Mouse (Mus musculus) heart, postnatal 10 days (tissue): Measurements from ENCODE around the gene Shld2. TPM values are rescaled to one million over a fixed set of nuclear protein-coding genes. Genes with fewer than 3 reads are reported as not detected.

Experiments
- DNase-seq, 2 experiments: peaks; one replicate each; pipeline ENCODE4 v3.0.0; 2021
- intact Hi-C: fragments of 180-260 bp; cut with DNase I; formaldehyde crosslinking; loops from one replicate; pipeline ENCODE4 v1.15.1; 2025
- total RNA-seq, 2 experiments: library from RNA; stranded (reverse); gene quantifications; 2 replicates each; pipeline ENCODE4 v1.2.3; 2021

Gene Shld2
- total RNA-seq, 2 experiments from 2014 or later: 7.4 to 7.7 TPM

DNA sequence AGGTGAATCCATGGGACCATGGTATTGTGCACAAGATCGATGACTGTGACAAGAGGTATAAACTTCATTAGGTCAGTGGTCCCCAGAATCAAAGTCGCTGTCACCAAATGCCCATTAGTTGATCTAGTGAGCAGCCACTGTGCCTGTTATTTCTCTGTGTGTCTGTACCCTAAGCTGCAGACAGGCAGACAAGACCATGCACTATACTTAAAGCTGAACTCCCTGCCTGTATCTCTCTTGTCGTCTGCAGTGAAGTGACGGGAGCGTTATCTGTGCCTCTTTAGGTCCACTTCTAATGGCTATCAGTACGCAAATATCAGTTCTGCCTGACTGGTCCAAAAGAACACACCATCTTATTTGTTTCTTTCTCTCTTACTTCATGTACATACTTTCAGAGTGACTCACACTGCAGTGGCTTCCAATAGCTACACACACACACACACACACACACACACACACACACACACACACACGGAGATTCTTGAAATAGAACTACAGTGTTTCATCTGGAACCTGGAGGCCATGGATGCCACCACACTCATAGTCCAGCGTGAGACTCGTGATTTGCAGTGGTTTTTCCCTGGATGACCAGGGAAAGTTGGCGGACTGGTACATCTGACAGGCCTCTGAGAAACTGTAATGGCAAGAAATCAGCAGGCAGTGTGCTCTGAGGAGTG lies 81.3 kb downstream of the Shld2 start:
- intact Hi-C loops: no loop called here
- peak; percentile 39 to 47 for DNase-seq

DNA sequence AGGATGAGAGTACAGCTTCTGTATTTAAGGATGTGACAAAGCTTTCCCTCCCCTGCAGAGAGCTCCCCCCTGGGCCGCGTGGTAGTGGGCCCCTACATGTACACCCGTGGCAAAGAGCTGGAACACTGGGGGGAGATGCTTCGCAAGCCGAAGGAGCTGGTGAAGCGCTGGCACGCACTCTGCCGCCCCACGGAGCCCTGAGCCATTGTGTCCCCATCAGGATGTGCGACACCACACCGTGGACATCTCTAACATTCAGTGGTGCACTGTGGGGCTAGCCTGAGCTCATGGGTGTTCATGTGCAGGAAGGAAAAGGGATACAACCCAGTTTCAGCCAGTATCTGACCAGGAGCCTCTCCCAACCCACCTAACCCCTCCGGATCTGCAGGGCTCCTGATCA lies 82.3 kb downstream of the Shld2 start:
- DNase-seq: no peak
- intact Hi-C loops: no loop called here

DNA sequence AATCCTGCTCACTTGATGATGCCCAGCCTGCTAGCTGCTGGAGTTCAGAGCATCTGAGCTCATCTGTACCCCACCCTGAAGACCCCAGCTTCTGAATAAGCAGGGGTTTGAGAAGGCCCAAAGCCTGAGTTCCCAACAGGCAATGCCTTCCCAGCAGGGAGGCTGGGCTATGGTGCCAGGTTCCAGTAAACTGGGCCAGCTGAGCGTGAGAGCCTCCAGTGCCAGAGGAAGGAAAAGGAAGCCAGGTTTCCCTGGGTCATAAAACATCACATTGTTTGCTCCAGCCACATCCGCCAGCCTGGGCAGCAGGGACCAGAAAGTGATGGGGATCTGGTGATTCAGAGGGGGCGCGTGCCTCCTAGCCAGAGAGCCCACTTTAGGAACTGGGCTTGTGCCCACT lies 83.7 kb downstream of the Shld2 start:
- intact Hi-C loops: no loop called here
- DNase-seq: no peak

DNA sequence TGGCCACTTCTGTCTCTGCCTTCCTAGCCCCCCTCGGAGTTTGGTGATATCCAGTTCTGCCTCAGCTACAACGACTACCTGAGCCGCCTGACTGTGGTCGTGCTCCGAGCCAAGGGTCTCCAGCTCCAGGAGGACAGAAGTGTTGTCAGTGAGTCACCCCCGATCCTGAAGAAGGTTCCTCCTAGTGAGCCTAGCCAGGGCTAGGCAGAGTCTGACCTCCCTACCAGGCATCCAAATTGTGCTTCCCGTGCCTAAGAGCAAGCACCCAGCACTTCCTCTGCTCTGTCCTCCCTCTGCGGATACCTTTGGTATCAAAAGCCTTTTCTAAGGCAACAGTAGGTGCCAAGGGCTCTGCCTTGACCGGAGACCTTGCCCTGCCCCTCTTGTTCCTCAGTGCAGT lies 84.3 kb downstream of the Shld2 start:
- DNase-seq: no peak
- intact Hi-C loops: no loop called here

DNA sequence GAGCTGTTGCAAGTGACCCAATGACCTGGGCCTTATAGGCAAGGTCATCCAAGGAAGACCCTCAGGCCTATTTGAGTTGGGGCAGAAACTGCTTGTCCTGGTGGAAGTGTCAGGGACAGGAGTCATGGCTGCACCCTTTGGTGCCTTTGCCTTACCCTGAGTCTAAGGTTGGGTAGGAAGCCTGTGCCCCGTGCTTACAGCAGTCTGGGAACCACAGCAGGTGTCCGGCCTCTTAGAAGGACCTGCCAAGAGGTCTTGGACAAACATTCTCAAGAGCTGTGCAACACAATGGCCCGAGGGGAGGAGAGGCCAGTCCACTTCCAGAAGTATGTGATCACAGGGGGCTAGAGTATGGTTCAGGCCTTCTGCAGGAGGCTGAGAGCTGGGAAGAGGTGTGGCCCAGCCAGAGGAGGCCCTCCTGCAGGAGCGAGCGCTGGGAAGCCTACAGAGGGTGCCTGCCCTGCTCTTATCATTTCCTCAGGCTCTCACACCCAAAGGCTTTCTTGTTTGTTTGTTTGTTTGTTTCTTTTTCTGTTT lies 86.9 kb downstream of the Shld2 start:
- intact Hi-C loops: no loop called here
- DNase-seq: no peak

DNA sequence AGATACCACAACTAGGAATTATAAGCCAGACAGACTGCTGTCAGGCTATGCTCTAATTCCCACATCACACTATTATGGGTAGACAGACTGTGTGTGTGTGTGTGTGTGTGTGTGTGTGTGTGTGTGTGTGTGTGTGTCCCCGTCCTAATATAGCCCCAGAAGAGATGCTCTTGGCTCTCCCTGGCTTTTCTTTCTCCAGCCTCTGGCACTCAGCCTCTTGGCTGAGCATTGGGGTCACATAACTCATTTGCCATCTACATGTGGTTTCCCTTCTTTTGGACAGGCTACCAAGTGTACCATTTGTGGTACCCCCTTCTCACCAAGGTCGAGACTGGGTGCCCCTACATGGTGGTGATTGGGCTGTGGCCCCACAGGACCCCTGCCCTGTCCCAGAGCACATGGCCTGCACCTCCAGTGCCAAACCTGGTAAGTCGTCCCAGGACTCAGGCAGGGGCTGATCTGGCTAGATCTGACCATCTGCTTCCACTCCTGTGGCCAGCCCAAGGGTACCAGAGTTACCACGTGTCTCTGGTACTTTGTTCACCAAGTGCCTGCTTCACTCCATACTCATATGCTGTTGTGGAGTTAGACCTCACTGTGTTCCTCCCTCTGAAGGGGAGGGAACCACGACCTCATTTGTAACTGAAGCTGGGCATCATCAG lies 88.7 kb downstream of the Shld2 start:
- peak; percentile 29 to 41 for DNase-seq
- intact Hi-C loops: no loop called here

DNA sequence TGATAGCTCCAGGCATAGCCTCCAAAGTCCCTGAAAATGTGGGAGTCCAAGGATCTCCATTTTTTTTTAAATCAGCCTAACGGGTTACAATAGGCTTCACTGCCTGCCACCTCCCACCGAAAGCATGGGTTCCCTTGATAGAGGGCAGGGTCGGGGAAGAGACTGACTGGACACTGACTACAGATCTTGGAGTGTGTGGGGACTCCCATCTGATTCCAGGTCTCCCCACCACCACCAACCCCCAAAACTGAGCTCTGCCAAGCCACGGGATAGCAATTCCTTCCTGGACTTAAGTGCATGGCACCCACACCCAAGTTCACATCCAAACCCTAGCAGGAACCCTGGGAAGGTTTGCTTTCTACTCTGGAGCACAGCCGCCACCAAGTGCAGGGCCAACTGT lies 89.9 kb downstream of the Shld2 start:
- intact Hi-C loops: no loop called here
- no peak for DNase-seq

DNA sequence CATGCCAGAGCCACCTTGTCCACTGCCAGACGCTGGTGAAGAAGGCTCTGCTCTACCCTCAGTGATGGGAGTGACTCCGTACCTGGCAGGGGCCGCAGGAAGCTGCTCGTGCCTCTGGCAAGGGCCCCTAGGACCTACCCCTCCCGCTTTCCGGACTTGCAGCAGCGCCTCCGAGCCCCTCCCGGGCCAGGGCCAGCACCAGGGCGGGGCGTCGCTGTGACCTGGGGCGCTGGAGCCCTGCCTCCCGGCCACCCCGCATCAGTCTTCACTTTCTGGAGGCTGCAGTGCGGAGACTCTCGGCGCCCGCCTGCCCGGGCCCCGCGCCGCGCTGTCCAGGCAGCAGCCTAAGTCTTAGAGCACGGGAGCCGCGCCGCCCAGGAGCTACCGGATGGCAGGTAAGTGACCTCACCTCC lies 90.5 kb downstream of the Shld2 start:
- DNase-seq: no peak
- intact Hi-C loops: no loop called here

DNA sequence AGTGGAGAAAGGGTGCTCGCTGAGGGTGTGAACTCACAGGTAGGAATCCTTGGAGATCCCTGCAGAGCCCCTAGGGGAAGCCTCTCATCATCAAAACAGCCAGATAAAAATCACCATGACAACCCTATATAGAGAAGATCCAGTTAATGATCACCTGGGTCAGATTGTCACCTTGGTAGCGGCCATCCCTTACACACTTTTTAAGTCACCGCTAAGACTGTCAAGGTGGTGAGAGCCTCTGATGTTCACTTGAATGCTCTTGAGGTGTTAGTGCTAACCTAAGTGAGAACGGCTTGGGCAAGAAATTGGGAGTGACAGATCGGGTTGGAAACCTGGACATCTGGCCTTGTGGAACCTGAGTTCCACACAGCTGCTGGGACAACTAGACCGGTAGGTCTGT lies 91.0 kb downstream of the Shld2 start, which contains the start of gene Syt15:
Syt15 (plus strand) TSS at position 301 of the 400 bp plus-strand sequence.
- intact Hi-C loops: no loop called here
- no peak for DNase-seq

DNA sequence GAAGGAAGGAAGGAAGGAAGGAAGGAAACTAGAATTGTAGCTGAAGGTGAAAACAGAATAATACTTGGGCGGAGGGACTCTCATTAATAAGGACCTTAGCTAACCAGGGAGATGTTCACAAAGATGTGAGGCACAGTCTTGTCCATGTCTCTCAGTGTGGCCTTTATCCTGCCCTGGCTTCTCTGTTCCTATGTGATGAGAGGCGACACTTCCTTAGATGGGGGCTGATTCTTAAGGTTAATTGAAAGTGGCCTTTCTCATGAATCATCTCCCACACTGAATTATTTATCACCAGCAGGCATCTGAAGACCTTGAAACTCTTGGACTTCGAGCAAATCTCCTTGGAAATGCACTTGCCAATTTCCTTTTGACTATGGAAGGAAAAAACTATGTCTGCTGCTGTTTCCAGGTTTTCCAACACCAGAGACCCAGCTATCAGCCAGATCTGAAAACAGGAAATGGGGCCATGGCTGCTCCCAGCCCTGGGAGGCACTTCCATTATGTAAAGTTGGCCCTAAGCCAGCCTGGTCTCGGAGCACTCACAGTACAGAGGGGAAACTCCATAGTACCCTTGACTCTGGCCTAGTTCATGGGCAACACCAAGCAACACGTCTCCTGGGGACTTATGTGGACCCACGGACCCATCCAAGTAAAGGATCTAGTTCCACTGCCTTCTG lies 94.7 kb downstream of the Shld2 start:
- DNase-seq: peak; percentile 18 to 39
- intact Hi-C loops: no loop called here

DNA sequence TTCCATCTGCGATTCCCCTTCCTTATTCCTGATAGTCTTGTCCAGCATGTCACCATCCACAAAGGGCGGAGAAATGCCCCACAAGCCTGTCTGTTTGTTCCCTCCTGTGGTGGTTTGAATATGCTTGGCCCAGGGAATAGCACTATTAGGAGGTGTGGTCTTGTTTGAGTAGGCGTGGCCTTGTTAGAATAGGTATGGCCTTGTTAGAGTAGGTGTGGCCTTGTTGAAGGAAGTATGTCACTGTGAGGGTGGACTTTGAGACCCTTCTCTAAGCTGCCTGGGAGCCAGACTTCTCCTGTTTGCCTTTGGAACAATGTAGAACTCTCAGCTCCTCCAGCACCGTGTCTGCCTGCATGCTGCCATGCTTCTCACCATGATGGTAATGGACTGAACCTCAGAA lies 100.4 kb downstream of the Shld2 start:
- DNase-seq: no peak
- intact Hi-C loops: loop anchor here (2.0 kb wide), 1 partner anchor 129 kb away; no protein-coding TSS in a partner anchor

DNA sequence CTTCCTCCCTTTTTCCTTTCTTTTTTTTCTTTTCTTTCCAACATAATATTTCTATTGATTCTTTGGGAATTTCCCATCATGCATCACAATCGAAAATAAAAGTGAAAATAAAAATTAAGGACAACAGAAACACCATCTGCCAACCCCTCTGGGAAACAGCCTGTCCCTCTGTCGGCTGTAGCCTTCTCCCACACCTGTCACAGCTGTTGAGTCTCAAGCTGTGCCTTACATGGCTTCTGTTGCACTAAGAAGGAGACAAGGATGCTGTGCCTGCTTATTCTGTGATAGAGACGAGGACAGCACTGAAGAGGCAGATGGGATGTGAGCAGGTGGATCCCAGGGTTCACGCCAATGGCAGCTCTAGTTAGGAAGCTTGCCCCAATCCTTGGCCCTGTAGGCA lies 101.2 kb downstream of the Shld2 start:
- intact Hi-C loops: loop anchor here (2.0 kb wide), 1 partner anchor 128 kb away; no protein-coding TSS in a partner anchor
- no peak for DNase-seq

DNA sequence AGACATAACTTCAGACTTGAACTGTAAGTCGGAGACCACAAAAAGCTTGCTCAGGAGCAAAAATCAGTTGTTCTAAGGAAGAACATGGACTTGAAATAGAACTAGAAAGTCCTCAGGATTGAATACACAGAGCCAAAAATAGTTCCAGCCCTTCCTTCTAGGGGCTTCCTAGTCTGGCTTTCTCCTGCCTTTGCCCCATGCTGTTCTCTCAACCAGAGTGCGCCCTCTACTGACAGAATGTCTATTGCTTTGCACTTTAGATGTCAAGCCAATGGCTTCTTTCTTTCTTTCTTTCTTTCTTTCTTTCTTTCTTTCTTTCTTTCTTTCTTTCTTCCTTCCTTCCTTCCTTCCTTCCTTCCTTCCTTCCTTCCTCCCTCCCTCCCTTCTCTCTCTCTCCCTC lies 101.6 kb downstream of the Shld2 start:
- intact Hi-C loops: loop anchor here (2.0 kb wide), 1 partner anchor 128 kb away; no protein-coding TSS in a partner anchor
- DNase-seq: peak; percentile 55 to 76

DNA sequence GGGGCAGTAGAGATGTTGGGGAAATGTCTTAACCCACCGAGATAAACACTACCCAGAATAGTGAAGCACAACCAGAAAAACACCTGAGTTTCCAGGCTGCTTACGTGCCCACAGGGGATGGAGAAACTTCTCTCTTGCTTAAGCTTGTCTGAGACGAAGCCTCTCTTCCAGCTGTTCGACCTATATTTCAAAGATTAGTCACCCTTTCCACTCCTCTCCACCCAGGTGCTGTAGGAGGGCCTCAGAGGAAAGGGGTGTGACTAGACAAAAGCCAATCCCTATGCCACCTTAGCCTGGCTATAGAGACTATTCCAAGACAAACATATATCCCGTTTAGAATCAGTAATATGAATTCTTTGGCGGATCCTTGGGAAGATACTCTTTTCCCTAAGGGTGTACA lies 102.3 kb downstream of the Shld2 start:
- no peak for DNase-seq
- intact Hi-C loops: loop anchor here (2.0 kb wide), 1 partner anchor 127 kb away; no protein-coding TSS in a partner anchor

DNA sequence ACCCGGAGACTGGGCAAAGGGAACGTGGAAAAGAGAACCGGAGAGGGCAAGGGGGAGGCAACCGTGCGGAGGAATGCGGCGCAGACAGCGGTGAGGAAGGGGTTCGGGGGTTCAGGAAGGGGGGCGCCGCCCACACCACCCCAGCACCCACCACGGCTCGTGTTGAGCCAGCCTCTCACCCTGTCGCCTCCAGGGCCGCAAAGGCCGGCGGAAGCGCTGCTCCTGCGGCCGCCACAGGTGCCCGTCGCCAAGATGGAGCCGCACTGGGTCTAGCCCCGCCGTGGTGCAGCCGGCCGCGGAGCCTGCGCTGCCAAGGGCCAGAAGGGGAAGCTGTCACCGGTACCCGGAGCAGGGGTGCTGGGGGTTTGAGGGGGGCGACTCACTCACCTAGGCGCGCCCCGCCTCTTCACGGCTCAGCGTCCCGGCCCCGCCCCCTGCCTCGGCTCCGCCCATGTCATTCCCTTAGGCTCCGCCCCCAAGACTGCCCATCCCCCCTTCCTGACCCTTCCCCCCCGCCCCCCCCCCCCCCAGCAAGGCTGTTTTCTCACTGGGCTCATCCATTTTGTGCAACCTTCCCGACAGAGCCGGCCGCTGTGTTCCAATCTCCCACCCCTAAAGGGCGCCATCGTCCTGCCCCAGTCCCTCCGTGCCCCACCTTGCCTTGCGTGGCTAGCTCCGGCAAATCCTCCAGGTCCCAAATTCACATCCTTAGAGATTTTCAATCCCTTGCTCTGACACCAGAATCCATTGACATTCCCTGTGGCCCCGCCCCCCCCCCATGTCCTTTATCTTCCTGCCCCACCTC lies 108.9 kb downstream of the Shld2 start, which contains the start of gene Gprin2:
Gprin2 (minus strand) TSS at position 423 of the 805 bp plus-strand sequence.
- intact Hi-C loops: no loop called here
- DNase-seq: peak; percentile 16 to 25

DNA sequence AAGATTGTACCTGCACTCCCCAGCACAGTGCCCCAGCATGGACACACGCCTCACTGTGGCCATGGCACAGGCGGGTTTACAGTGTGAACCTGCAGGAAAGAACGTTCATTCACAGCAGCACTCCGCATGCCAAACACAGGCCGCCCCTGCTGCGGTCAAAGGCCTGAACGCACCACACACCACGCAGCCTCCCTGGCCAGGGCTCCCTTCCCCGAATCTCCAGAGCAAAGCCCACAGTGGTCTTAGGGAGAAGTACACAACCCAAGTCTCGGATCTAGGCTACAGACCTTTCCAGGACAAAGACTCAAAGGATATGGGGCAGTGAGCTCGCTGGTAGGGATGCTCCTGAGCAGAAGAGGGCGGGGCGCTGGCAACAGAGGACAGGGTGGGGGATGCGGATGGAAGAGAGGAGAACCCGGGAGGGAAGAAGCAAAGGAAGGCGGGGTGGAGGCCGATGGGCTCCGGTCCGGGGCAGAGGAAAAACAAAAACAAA lies 109.5 kb downstream of the Shld2 start:
- intact Hi-C loops: no loop called here
- peak; percentile 32 to 53 for DNase-seq

DNA sequence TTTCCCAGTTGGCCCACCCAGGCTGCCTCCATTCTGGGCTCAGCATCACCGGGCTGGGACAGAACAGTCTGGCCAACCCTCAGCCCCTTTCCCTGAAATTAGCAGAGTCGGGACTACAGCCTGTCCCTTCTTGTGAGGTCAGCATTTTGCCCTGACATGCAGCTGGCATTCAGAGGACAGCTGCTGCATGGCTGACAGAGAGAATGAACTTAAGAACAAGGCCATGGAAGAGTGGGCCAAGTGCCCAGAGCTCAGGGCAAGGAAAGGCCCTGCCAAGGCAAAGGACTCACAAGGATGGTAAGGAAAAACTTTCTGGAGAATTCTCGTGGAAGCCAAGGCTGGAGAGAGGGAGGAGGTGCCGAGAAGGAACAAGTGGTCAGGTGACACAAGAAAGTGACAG lies 113.6 kb downstream of the Shld2 start:
- intact Hi-C loops: no loop called here
- no peak for DNase-seq

DNA sequence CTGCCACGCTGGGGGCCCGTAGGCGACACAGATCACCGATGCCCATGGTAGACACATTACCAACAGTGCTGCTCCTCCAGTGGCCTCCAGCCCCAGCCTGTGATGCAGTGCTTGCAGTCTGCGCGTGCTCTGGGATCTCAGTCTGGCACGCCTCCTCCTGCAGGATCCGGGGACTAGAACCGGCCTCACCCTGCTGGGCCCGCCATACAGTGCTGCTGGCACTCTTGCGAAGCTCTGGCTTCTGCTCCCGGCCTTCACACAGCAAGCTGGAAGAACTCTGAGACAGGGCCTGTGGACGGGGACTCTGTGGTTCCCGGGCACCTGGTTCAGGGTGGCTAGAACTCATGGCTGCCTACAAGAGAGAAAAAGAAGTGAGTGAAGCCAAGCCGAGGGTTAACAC lies 114.8 kb downstream of the Shld2 start:
- DNase-seq: no peak
- intact Hi-C loops: no loop called here

DNA sequence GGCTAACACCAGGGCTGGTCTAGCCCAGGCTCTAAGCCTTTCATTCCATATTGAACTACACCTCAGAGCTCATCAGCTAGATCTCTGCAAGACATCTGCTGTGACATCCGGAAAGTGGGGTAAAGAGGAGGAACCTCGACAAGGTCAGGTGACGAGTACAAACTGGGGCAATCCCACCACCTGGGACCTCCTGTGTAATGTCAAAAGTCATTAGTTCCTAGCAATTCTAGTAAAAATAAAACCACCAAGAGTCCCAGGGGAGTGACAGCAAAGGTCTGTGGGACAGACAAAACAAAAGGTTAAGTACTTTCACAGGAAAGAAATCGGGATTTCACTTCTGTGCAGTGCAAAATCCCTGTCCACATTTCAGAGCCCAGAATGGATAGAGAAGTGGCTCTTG lies 116.4 kb downstream of the Shld2 start:
- intact Hi-C loops: no loop called here
- DNase-seq: no peak

DNA sequence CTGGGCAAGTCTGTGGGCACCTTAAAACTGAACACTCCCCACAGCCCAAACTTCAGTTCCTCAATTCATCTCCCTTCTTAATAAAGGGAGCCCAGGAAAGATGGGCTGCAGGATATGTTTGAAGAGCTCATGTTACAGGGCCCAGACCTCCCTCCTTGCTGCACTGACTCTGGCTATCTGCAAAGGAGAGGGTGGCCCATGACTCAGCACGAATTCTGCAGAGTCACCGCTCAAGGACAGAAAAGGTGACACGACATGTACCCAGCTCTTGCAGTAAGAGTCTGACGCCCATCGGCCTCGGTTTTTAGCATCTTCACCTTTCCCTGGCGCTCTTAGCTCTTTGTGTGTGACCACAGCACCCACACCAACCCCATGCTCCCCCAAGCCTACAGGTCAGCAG lies 119.9 kb downstream of the Shld2 start:
- intact Hi-C loops: no loop called here
- no peak for DNase-seq
